Mouse (Mus musculus) stomach, postnatal 0 days (tissue): ENCODE results near the gene Astn2.

Experiments used
- CTCF ChIP-seq: IDR thresholded peaks from 2 replicates; pipeline ENCODE4 v1.5.1; 2016; ENCODE audit warnings: antibody characterized with exemption, low read depth, mild to moderate bottlenecking, moderate library complexity
- EP300 ChIP-seq: optimal IDR thresholded peaks from 2 replicates; pipeline ENCODE3; 2016; ENCODE audit warnings: antibody characterized with exemption

- TF ChIP-seq CTCF (no peak), EP300 (no peak)
These were observed 5.3 kb downstream of the Astn2 start for GRCm38 (mm10) chr4:66399066-66399465.
